Mouse (Mus musculus) hindbrain, embryonic 16.5 days (tissue): Measurements from ENCODE around the gene Acta2. TPM values are rescaled to one million over a fixed set of nuclear protein-coding genes. Genes with fewer than 3 reads are reported as not detected.

Source experiments
- ATAC-seq: fragments of 200-750 bp; cut with Nextera tagmentation; 2 replicates; pipeline ENCODE4 v1.8.0; 2017; ENCODE audit warnings: moderate TSS enrichment, moderate library complexity
- H3K27ac ChIP-seq: fragments of 300-500 bp; sonication (generic); 2 replicates; pipeline ENCODE4 v1.5.1; 2014; ENCODE audit warnings: low read depth, mild to moderate bottlenecking, control low read depth, low read length, moderate library complexity
- H3K27me3 ChIP-seq: fragments of 300-500 bp; sonication (generic); replicated peaks from 2 replicates; pipeline ENCODE4 v1.6.1; 2014; ENCODE audit warnings: low read length; ENCODE audit not compliant: control insufficient read depth, insufficient read depth
- H3K36me3 ChIP-seq: fragments of 300-500 bp; sonication (generic); 2 replicates; pipeline ENCODE4 v1.6.1; 2014; ENCODE audit warnings: mild to moderate bottlenecking, low read length, moderate library complexity, mixed read lengths; ENCODE audit not compliant: control insufficient read depth, insufficient read depth
- H3K4me1 ChIP-seq: fragments of 300-500 bp; sonication (generic); 2 replicates; pipeline ENCODE4 v1.6.1; 2014; ENCODE audit warnings: low read depth, low read length; ENCODE audit not compliant: control insufficient read depth, insufficient read depth
- H3K4me2 ChIP-seq: fragments of 300-500 bp; sonication (generic); 2 replicates; pipeline ENCODE4 v1.6.1; 2014; ENCODE audit warnings: mild to moderate bottlenecking, low read length, control low read depth, moderate library complexity
- H3K4me3 ChIP-seq: fragments of 300-500 bp; sonication (generic); 2 replicates; pipeline ENCODE4 v1.5.1; 2014; ENCODE audit warnings: mild to moderate bottlenecking, low read length, control low read depth, moderate library complexity
- H3K9ac ChIP-seq: fragments of 300-500 bp; sonication (generic); 2 replicates; pipeline ENCODE4 v1.6.1; 2014; ENCODE audit warnings: low read depth, mild to moderate bottlenecking, control low read depth, low read length, moderate library complexity
- H3K9me3 ChIP-seq: fragments of 300-500 bp; sonication (generic); 2 replicates; pipeline ENCODE4 v1.6.1; 2014; ENCODE audit warnings: mild to moderate bottlenecking, low read length, moderate library complexity; ENCODE audit not compliant: control insufficient read depth
- WGBS: fragments of 180-500 bp; shearing (Covaris S2); extraction: QIAGEN DNeasy Blood & Tissue Kit; methylation state at CpG from one replicate; pipeline ENCODE4 v1.1.7; 2014; 5-methylcytosine and 5-hydroxymethylcytosine counted together
- polyA plus RNA-seq: library from polyadenylated mRNA; unstranded; fragments of >200 nt; fragmentation: Nextera tagmentation; extraction: Ambion mirVana; gene quantifications from 2 replicates; pipeline ENCODE4 v1.2.1, GENCODE M21; 2015

Acta2 gene
- polyA plus RNA-seq, 1 experiment from 2014 or later = 17.6 TPM

- Histone ChIP-seq H3K4me3 (no peak overlapping the region), H3K9ac (no peak overlapping the region), H3K27me3 (no peaks in the 10 kb centered on the region), H3K4me1 (no peaks in the 10 kb centered on the region), H3K4me2 (no peak overlapping the region), H3K36me3 (no peaks in the 10 kb centered on the region), H3K9me3 (no peaks in the 10 kb centered on the region), H3K27ac (no peak overlapping the region)
- 76% methylated on average over 3 of the region's 3 CpGs for WGBS
- no peak for ATAC-seq
These were observed 22.7 kb upstream of the Acta2 start for GRCm38 (mm10) chr19:34278078-34278477.

GRCm38 (mm10) chr19:34273073-34273472 lies 17.7 kb upstream of the Acta2 start:
- Histone ChIP-seq H3K4me3 (no peak overlapping the region), H3K27me3 (no peaks in the 10 kb centered on the region), H3K36me3 (no peaks in the 10 kb centered on the region), H3K9me3 (no peaks in the 10 kb centered on the region), H3K4me1 (no peaks in the 10 kb centered on the region), H3K9ac (no peak overlapping the region), H3K4me2 (no peak overlapping the region), H3K27ac (no peak overlapping the region)
- no peak for ATAC-seq
- WGBS = 100% methylated on average over 1 of the region's 1 CpGs

- WGBS = 96% methylated on average over 13 of the region's 13 CpGs
- H3K27ac ChIP-seq = no peak overlapping the region
- no peaks in the 10 kb centered on the region for H3K36me3 ChIP-seq
- H3K4me2 ChIP-seq = no peak overlapping the region
- no peaks in the 10 kb centered on the region for H3K27me3 ChIP-seq
- H3K4me3 ChIP-seq = no peak overlapping the region
- no peaks in the 10 kb centered on the region for H3K4me1 ChIP-seq
- no peak for ATAC-seq
- H3K9me3 ChIP-seq = no peaks in the 10 kb centered on the region
- no peak overlapping the region for H3K9ac ChIP-seq
These were observed 15.6 kb upstream of the Acta2 start for GRCm38 (mm10) chr19:34270824-34271464.

- Histone ChIP-seq H3K4me2 (no peak overlapping the region), H3K36me3 (no peaks in the 10 kb centered on the region), H3K9me3 (no peaks in the 10 kb centered on the region), H3K9ac (no peak overlapping the region), H3K4me3 (no peak overlapping the region), H3K27ac (no peak overlapping the region), H3K4me1 (no peaks in the 10 kb centered on the region), H3K27me3 (no peaks in the 10 kb centered on the region)
- 90% methylated on average over 11 of the region's 11 CpGs for WGBS
- no peak for ATAC-seq
These were observed 14.8 kb upstream of the Acta2 start for GRCm38 (mm10) chr19:34270106-34270726.

- 38% methylated on average over 1 of the region's 1 CpGs for WGBS
- Histone ChIP-seq H3K4me3 (no peak overlapping the region), H3K36me3 (no peaks in the 10 kb centered on the region), H3K9me3 (no peaks in the 10 kb centered on the region), H3K27ac (no peak overlapping the region), H3K4me2 (no peak overlapping the region), H3K4me1 (no peaks in the 10 kb centered on the region), H3K9ac (no peak overlapping the region), H3K27me3 (no peaks in the 10 kb centered on the region)
- ATAC-seq = no peak
These were observed 13.6 kb upstream of the Acta2 start for GRCm38 (mm10) chr19:34268991-34269390.

GRCm38 (mm10) chr19:34265604-34266193 lies 10.3 kb upstream of the Acta2 start:
- no peak for ATAC-seq
- Histone ChIP-seq H3K4me2 (no peak overlapping the region), H3K4me3 (no peak overlapping the region), H3K27me3 (no peaks in the 10 kb centered on the region), H3K9ac (no peak overlapping the region), H3K4me1 (no peaks in the 10 kb centered on the region), H3K36me3 (no peaks in the 10 kb centered on the region), H3K9me3 (no peaks in the 10 kb centered on the region), H3K27ac (no peak overlapping the region)
- WGBS = 60% methylated on average over 5 of the region's 5 CpGs

- Histone ChIP-seq H3K36me3 (no peaks in the 10 kb centered on the region), H3K9me3 (no peaks in the 10 kb centered on the region), H3K27ac (no peak overlapping the region), H3K4me1 (no peaks in the 10 kb centered on the region), H3K9ac (no peak overlapping the region), H3K4me3 (no peak overlapping the region), H3K4me2 (no peak overlapping the region), H3K27me3 (no peaks in the 10 kb centered on the region)
- 84% methylated on average over 2 of the region's 2 CpGs for WGBS
- ATAC-seq = no peak
These were observed 7.0 kb upstream of the Acta2 start for GRCm38 (mm10) chr19:34262273-34262974.

GRCm38 (mm10) chr19:34256936-34257335 lies 1.5 kb upstream of the Acta2 start:
- Histone ChIP-seq H3K27me3 (no peaks in the 10 kb centered on the region), H3K9me3 (no peaks in the 10 kb centered on the region), H3K36me3 (no peaks in the 10 kb centered on the region), H3K27ac (no peak overlapping the region), H3K9ac (no peak overlapping the region), H3K4me3 (no peak overlapping the region), H3K4me2 (no peak overlapping the region), H3K4me1 (no peaks in the 10 kb centered on the region)
- WGBS = 91% methylated on average over 2 of the region's 2 CpGs
- ATAC-seq = no peak

- ATAC-seq = no peak
- no peaks in the 10 kb centered on the region for H3K4me1 ChIP-seq
- no peak overlapping the region for H3K4me3 ChIP-seq
- H3K36me3 ChIP-seq = no peaks in the 10 kb centered on the region
- H3K9me3 ChIP-seq = no peaks in the 10 kb centered on the region
- H3K9ac ChIP-seq = no peak overlapping the region
- no peak overlapping the region for H3K4me2 ChIP-seq
- 81% methylated on average over 5 of the region's 5 CpGs for WGBS
- H3K27me3 ChIP-seq = no peaks in the 10 kb centered on the region
- H3K27ac ChIP-seq = no peak overlapping the region
These were observed 759 bp upstream of the Acta2 start for GRCm38 (mm10) chr19:34256149-34256548.
